Mouse (Mus musculus) layer of hippocampus, adult 9-11 months (tissue): ENCODE measurements around the gene Vezf1.
A peak's percentile ranks its signal among the peaks of the same experiment; 100 is the strongest.

Source experiments
- DNase-seq: peaks from one replicate; pipeline ENCODE4 v3.0.0; 2022

Vezf1 gene

DNA sequence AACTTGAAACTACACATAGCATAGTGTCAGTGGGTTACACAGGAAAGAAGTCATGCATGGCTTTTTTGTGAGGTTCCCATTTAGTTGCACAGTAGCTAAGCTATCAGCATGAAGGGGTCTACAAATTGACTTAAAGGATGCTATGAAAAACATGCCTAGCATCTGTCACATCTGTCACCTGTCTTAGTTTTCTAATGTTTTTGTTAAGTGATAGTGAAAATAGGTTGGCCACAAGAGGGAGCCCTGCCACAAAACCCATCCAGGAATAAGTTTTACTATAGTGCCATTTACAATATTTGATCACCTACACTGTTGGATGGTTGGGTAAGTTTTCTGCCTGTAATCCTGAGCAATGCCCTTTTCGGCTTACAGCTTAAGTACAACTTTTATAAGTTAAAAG, 13.5 kb upstream of the Vezf1 start:
- no peak for DNase-seq

- DNase-seq: no peak
Observed at GRCm38 (mm10) chr11:88055777-88056176, 12.3 kb upstream of the Vezf1 start.

- no peak for DNase-seq
Observed at GRCm38 (mm10) chr11:88057788-88058187, 10.3 kb upstream of the Vezf1 start.

GRCm38 (mm10) chr11:88059141-88059540, 8.9 kb upstream of the Vezf1 start:
- DNase-seq: peak; percentile 44

- DNase-seq: no peak
Observed at GRCm38 (mm10) chr11:88061892-88062625, 6.0 kb upstream of the Vezf1 start.

DNA sequence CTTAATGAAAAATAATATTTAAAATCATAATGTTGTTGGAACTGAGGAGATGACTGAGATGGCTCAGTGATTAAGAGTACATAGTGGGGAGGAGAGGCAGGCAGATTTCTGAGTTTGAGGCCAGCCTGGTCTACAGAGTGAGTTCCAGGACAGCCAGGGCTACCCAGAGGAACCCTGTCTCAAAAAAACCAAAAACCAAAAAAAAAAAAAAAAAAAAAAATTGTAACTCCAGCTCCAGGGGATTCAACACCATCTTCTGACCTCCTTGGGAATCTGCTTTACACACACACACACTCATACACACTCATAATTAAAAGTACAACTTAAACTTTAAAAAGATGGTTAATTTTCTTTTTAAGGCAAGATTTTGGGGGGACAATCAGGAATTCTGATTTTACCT, 2.3 kb upstream of the Vezf1 start:
- DNase-seq: no peak

DNA sequence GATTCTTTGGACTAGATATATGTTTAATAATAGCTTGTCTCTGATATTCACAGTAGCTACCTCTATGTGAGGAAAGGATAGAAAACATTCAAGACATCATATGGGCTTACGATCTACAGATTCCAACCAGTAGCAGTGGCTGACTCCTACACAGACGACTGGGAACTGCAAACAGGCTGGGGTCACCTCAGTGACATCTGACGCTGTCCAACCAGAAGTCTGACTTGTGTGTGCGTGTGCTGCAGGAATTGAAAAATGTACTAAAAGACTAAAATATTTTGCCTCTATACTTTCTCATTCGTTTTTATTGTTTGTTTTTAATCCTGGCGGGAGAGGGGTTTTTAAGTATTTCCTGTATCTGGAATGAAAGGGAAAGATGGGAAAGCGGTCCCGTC, 891 bp upstream of the Vezf1 start:
- DNase-seq: no peak

DNA sequence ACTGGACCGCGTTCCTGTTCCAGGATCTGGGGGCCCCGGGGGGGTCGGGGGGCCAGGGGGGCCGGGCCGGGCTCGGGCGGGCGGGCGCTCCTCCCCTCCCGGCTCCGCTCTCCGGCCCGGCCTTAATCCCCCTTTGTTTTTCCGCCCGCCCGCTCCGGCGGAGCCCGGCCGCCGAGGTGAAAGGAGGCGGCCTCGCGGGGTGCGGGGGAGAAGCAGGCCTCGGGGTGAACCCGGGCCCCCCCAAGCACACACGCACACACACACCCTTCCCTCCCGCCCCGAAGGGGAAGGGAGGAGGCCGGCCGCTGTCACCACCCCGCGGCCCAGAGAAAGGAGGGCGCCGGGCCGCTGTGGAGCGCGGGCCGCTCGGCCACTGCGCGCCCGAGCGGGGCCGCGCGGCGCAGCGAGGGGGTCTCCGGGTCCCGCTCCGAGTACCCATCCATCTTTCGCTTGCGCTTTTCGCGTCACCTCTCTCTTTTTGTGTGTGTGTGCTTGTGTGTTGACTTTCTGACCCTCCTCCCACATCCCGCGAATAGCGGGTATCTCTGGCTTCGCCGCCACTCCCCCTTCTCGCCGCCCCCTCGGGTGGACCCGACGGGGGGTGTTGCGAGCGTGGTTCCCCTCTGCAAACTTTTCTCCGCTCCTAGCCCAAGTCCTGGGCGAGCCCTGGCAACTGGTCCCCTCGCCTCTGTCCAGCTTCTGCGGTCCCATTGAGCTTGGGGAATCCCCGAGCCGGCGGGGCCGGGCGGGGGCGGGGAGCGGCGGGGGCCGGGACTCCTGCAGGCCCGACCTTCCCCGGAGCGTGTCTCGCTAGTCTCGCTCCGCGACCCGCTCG, 549 bp downstream of the Vezf1 start:
- DNase-seq: peak; percentile 40

GRCm38 (mm10) chr11:88069246-88069570, 1.1 kb downstream of the Vezf1 start:
- DNase-seq: no peak

DNA sequence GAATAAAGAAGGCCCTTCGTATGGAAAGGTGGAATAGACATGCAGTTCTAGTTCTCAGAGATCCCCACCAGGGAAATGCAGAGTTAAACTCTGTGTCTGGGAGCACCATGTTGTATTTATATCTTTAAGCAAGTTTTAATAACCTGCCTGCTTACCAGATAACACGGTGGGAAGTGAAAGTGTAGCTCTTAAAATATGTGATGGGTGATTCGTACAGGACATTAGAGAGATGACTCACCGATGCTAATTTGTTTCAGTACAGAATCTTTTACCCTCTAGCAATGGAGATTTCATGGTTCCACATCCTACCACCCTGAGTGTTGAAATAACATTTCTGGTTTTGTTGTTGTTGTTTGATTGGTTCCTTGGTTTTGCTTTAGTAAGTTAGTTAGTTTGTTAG, 2.3 kb downstream of the Vezf1 start:
- no peak for DNase-seq

DNA sequence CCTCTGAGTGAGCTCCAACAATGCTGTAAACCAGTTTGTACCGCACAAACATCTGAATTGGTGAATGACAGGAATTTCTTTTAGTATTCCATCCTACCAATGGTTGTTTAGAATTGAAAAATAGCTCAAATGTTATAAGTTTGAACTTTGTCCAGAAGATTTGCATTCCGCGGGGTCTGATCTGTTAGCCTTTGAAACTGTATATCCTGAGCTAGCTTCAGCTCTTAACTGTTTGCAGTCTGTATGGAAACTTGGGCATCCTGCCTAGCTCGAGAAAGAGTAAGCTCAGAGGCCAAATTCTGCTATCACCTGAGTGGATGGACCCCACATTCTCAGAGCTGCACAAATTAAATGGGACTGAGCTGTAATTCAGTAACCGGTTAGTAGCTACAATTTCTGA, 3.0 kb downstream of the Vezf1 start:
- no peak for DNase-seq

DNA sequence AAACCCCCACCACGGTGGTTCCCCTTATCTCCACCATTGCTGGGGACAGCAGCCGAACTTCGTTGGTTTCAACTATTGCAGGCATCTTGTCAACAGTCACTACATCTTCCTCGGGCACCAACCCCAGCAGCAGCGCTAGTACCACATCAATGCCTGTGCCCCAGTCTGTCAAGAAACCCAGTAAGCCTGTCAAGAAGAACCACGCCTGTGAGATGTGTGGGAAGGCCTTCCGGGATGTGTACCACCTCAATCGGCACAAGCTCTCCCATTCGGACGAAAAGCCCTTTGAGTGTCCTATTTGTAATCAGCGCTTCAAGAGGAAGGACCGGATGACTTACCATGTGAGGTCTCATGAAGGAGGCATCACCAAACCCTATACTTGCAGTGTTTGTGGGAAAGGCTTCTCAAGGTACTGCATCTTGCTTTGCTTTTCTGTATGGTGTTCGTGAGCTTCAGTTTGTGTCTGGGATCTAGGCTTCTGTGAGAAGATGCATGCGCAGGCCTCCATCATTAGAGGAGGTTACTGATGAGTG, 5.3 kb downstream of the Vezf1 start:
- DNase-seq: no peak

- no peak for DNase-seq
Observed at GRCm38 (mm10) chr11:88075701-88076100, 7.6 kb downstream of the Vezf1 start.

GRCm38 (mm10) chr11:88076394-88076793, 8.3 kb downstream of the Vezf1 start:
- DNase-seq: peak; percentile 40

DNA sequence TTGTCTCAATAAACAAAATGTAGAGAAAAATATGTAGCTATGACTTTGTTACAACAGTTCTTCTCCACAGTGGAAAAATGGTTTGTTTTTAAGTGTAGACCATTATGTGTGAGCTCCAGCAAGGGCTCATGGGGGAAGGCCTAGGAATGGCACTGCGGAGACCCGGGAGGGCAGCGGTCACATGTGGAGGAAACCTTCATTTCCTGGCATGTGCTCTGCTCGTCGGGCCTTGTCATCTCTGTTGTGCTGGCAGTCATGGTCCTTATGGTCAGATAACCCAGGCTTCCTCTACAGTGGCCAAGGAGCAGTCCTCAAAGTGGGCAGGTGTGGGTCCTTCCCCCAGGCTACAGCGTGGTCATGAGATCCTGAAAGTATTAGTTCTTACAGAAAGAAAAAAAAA, 15.6 kb downstream of the Vezf1 start:
- DNase-seq: no peak

GRCm38 (mm10) chr11:88086737-88087627, 18.9 kb downstream of the Vezf1 start:
- peak; percentile 94 for DNase-seq

- no peak for DNase-seq
Observed at GRCm38 (mm10) chr11:88089150-88089549, 21.1 kb downstream of the Vezf1 start.

DNA sequence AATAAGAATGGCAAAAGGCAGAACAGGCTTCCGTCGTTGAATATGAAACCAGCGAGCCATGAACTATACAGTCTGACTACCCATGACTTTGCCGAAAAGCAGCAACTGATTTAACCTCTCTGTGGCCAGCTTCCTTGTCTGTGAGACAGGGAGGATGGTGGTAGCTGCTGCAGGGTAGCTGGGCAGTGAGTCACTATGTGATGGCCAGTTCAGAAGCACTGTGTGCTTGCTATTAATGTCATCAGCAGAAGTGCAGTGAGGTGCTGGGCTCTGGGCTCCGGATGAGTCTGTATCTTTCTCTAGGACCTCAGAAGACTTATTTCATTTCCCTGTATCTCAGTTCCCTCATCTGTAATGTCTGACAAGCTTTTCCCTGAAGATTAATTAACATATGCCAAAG, 22.2 kb downstream of the Vezf1 start:
- no peak for DNase-seq

- no peak for DNase-seq
Observed at GRCm38 (mm10) chr11:88091949-88092348, 23.9 kb downstream of the Vezf1 start.

DNA sequence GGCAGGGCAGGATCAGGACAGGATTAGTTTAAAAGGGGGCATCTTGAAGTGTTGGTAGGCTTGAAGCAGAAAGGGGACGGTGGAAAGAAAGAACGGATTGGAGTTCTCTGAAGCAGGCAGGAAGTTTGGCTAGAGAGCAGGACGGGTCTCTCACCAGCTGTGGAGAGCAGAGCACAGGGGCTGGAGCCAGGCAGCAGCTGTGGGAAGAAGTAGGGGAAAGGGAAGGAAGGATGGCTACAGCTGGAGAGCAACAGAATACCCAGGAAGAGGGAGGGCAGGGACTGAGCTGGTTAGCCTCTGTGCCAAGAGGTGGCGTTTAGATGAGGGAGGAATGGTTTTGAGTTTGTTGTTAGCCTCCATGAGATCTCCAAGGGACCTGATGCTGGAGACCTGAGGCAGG, 29.1 kb downstream of the Vezf1 start:
- no peak for DNase-seq

DNA sequence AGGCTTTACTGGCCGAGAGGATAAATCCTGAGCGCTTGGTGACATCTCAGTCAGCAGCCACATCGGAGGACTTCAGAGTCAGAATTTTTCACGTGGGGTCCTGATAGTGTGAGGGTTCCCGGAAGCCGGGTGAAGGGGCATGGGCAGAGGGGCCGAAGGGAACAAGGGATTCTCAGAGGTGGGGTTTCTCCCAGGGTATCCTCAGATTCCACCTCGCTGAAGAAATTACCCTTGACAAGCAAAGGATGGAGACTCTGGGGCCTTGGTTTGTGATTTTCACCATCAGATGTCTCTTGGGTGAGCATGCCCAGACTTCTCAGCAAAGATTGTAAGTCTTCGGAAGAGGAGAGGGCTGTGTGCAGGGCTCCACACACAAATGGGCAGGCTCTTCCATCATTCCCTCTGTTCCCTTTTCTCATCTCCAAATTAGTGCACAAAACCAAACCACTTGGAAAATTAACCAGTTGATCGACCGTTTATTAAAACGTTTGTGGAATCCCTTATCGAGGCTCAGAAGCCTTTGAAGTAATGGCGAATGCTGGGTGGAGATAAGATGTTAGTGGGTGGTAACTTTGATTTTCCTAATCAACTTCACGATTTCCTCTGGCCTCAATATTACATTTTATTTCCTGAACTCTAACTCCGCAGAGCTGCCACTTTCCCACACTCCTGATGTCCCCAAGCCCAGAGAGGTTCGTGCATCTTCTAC, 30.1 kb downstream of the Vezf1 start, which contains the start of gene Cuedc1:
TSS of gene Cuedc1 (plus strand) at position 38 of the 709 bp plus-strand sequence.
- no peak for DNase-seq
